Mouse (Mus musculus): ENCODE measurements at regions not wholly inside any gene's neighbourhood (a gene's known extent, or its start where the extent isn't known, plus 50 kb on each side); places are given as distances from the start of the nearest gene placed in this dataset.

DNA sequence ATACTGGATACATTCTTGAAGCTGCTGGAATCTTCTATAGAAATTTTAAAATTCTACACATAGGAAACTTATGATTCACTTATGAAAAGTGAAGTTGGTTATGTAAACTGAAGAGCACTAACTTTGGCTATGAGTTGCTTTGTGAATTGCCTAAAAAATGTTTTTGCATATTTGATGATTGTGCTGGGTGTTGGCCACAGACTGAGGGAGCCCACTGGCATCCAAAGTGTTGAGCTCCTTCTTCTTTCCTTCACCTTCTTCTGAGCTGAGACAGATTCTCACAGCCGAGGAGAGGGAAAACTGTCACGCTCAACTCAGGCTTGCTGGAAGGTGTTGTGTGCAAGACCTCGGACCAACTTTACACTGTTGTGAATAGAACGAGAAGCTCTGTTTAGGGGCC lies 243.7 kb downstream of the Gm10260 start:
- H3K27ac ChIP-seq (ENCODE audit: low read length) = no peak overlapping the region
- H3K36me3 ChIP-seq (ENCODE audit: control insufficient read depth, insufficient read depth, low read length) = no peaks in the 10 kb centered on the region
- H3K4me2 ChIP-seq (ENCODE audit: low read length) = no peak overlapping the region
- peaks cover 4% of the 10 kb centered on the region; the same call in 1 of the 2 replicates for H3K4me1 ChIP-seq (ENCODE audit: control insufficient read depth, insufficient read depth, low read length)
- no peaks in the 10 kb centered on the region for H3K9me3 ChIP-seq (replicated peaks; ENCODE audit: control insufficient read depth, low read length, poor library complexity, severe bottlenecking)
- no peaks in the 10 kb centered on the region for H3K27me3 ChIP-seq (ENCODE audit: control insufficient read depth, insufficient read depth, low read depth, low read length)
- no peak overlapping the region for H3K9ac ChIP-seq (ENCODE audit: low read depth, low read length)
- no peak for ATAC-seq
- H3K4me3 ChIP-seq (ENCODE audit: low read depth, low read length) = no peak overlapping the region
- WGBS = 96% methylated on average over 4 of the region's 4 CpGs

DNA sequence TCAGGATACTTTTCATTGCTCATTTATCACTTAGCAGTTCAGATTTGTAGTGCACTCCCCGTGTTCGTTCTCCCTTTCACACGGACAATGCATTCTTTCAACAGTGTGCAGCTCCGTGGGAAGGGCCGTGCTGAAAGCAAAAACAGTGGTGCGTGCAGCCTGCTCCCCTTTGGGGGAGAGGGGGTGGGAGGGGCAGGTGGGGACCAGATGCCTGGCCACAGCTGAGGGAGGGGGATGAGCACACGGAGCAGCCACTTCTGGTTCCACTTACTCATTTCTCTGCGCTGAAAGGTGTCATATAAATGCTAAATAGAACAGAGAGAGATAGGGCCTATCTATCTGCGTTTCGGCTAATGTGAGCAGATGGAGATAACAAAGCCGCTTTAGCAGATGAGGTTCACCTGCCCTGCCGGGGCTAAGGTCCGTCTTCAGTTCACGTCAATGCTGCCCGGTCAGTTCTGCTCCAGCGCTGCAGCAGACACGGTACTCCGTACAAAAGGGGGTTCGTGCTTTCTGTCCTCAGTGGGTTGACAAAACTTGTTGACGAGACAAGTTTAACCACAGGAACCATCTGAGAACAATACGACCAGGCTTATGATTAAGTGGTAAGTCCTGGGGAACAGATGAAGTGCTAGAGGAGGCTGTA lies 245.9 kb downstream of the Gm10260 start:
- Histone ChIP-seq H3K9ac (ENCODE audit: low read depth, low read length) (no peak overlapping the region), H3K4me3 (ENCODE audit: low read depth, low read length) (no peak overlapping the region), H3K27ac (ENCODE audit: low read length) (no peak overlapping the region), H3K4me1 (ENCODE audit: control insufficient read depth, insufficient read depth, low read length) (peaks cover 10% of the 10 kb centered on the region), H3K4me2 (ENCODE audit: low read length) (no peak overlapping the region), H3K9me3 (replicated peaks; ENCODE audit: control insufficient read depth, low read length, poor library complexity, severe bottlenecking) (no peaks in the 10 kb centered on the region), H3K27me3 (ENCODE audit: control insufficient read depth, insufficient read depth, low read depth, low read length) (no peaks in the 10 kb centered on the region), H3K36me3 (ENCODE audit: control insufficient read depth, insufficient read depth, low read length) (no peaks in the 10 kb centered on the region)
- ATAC-seq = no peak
- WGBS = 49% methylated on average over 21 of the region's 21 CpGs

- no peaks in the 10 kb centered on the region for H3K27me3 ChIP-seq (ENCODE audit: control insufficient read depth, insufficient read depth, low read depth, low read length)
- peaks cover 10% of the 10 kb centered on the region for H3K4me1 ChIP-seq (ENCODE audit: control insufficient read depth, insufficient read depth, low read length)
- no peak for ATAC-seq
- no peak overlapping the region for H3K4me2 ChIP-seq (ENCODE audit: low read length)
- WGBS = 82% methylated on average over 4 of the region's 4 CpGs
- no peak overlapping the region for H3K27ac ChIP-seq (ENCODE audit: low read length)
- no peaks in the 10 kb centered on the region for H3K36me3 ChIP-seq (ENCODE audit: control insufficient read depth, insufficient read depth, low read length)
- H3K9ac ChIP-seq (ENCODE audit: low read depth, low read length) = no peak overlapping the region
- no peaks in the 10 kb centered on the region for H3K9me3 ChIP-seq (replicated peaks; ENCODE audit: control insufficient read depth, low read length, poor library complexity, severe bottlenecking)
- no peak overlapping the region for H3K4me3 ChIP-seq (ENCODE audit: low read depth, low read length)
These were observed 247.9 kb downstream of the Gm10260 start for GRCm38 (mm10) chr13:97512521-97512920.

DNA sequence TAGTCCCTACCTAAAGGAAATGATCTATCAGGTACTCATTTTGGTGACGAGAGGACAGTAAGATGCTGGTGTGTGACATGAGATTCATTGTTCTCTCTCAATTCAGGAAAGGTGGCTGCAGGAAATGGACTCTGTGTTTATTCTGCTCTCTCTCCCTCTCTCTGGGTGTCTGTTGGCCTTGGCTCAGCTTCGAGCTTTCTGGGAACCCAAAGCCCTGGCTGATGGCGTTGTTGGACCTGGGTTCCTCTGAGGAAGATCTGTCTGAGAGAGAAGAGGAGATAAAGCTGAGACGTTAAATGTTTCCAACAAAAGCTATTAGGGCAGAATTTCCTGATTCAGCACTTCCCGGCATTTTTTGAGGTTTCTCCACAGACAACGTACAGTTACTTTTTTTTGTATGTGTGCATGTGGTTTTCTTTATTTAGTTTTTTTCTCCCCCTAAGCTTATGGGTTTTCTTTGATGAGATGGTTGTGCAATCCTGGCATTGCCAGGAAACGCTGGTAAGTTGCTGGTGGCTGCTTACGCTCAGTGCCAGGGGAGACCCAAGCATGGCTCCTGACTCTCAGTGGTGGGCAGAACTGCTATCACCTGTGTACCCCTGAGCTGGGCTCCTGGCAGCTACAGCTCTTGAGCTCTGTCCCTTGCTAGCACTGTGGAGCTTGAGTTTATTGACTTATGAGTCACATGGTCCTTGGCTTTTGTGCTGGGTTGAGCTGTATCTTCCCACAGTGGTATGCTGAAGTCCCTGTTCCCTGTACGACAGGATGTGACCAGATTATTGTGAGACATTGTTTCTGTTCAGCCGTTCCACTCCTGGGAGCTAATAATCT lies 249.8 kb downstream of the Gm10260 start:
- H3K4me2 ChIP-seq (ENCODE audit: low read length) = no peak overlapping the region
- no peaks in the 10 kb centered on the region for H3K27me3 ChIP-seq (ENCODE audit: control insufficient read depth, insufficient read depth, low read depth, low read length)
- H3K36me3 ChIP-seq (ENCODE audit: control insufficient read depth, insufficient read depth, low read length) = no peaks in the 10 kb centered on the region
- ATAC-seq = no peak
- H3K9me3 ChIP-seq (replicated peaks; ENCODE audit: control insufficient read depth, low read length, poor library complexity, severe bottlenecking) = no peaks in the 10 kb centered on the region
- no peak overlapping the region for H3K4me3 ChIP-seq (ENCODE audit: low read depth, low read length)
- peak overlapping the region; percentile 19; the same call in 1 of the 2 replicates for H3K27ac ChIP-seq (ENCODE audit: low read length)
- 68% methylated on average over 10 of the region's 10 CpGs for WGBS
- no peak overlapping the region for H3K9ac ChIP-seq (ENCODE audit: low read depth, low read length)
- peaks cover 10% of the 10 kb centered on the region for H3K4me1 ChIP-seq (ENCODE audit: control insufficient read depth, insufficient read depth, low read length)

GRCm38 (mm10) chr13:97504949-97505348 lies 255.5 kb downstream of the Gm10260 start:
- no peaks in the 10 kb centered on the region for H3K9me3 ChIP-seq (replicated peaks; ENCODE audit: control insufficient read depth, low read length, poor library complexity, severe bottlenecking)
- WGBS = 84% methylated on average over 5 of the region's 5 CpGs
- no peak overlapping the region for H3K9ac ChIP-seq (ENCODE audit: low read depth, low read length)
- no peak overlapping the region for H3K27ac ChIP-seq (ENCODE audit: low read length)
- ATAC-seq = no peak
- H3K27me3 ChIP-seq (ENCODE audit: control insufficient read depth, insufficient read depth, low read depth, low read length) = no peaks in the 10 kb centered on the region
- no peaks in the 10 kb centered on the region for H3K4me1 ChIP-seq (ENCODE audit: control insufficient read depth, insufficient read depth, low read length)
- no peak overlapping the region for H3K4me2 ChIP-seq (ENCODE audit: low read length)
- H3K36me3 ChIP-seq (ENCODE audit: control insufficient read depth, insufficient read depth, low read length) = no peaks in the 10 kb centered on the region
- no peak overlapping the region for H3K4me3 ChIP-seq (ENCODE audit: low read depth, low read length)

DNA sequence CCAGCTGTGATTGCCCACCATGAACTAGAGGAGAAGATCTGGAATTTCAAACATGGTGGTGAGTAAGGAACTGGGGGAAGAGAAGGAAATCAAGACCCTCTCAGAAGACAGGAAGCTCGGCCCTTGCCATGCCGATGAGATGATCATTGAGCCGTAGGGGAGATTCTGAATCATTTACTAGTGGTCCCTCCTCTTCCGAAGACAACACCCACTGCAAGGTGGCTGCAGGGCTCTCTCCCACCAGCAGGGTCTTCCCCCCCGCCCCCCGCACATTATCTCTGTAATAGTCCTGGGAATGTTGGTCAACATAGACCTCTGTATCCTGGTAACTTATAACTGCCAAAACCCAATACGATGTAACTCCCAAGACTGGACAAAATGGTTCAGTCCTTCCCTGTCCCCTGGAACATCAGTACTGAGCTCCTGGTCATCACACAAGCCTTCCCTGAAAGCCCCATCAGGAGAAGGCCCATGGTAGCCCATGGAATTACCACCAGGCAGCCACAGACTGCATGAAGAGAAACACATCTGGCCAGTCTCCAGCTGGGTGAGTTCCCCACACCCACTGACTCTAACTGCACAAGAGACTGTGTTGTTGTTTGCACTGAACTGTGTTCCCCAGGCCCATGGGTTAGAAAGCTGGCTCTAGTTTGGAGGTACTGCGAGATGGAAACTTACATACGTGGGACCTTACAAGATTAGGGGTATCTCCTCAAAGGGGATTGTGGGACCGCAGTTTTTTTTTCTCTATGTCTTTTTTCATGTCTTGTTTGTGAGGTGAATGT lies 256.3 kb downstream of the Gm10260 start:
- H3K36me3 ChIP-seq (ENCODE audit: control insufficient read depth, insufficient read depth, low read length) = no peaks in the 10 kb centered on the region
- no peak overlapping the region for H3K9ac ChIP-seq (ENCODE audit: low read depth, low read length)
- ATAC-seq = no peak
- no peaks in the 10 kb centered on the region for H3K4me1 ChIP-seq (ENCODE audit: control insufficient read depth, insufficient read depth, low read length)
- no peak overlapping the region for H3K4me2 ChIP-seq (ENCODE audit: low read length)
- no peaks in the 10 kb centered on the region for H3K27me3 ChIP-seq (ENCODE audit: control insufficient read depth, insufficient read depth, low read depth, low read length)
- no peak overlapping the region for H3K4me3 ChIP-seq (ENCODE audit: low read depth, low read length)
- WGBS = 95% methylated on average over 10 of the region's 10 CpGs
- H3K27ac ChIP-seq (ENCODE audit: low read length) = no peak overlapping the region
- no peaks in the 10 kb centered on the region for H3K9me3 ChIP-seq (replicated peaks; ENCODE audit: control insufficient read depth, low read length, poor library complexity, severe bottlenecking)

DNA sequence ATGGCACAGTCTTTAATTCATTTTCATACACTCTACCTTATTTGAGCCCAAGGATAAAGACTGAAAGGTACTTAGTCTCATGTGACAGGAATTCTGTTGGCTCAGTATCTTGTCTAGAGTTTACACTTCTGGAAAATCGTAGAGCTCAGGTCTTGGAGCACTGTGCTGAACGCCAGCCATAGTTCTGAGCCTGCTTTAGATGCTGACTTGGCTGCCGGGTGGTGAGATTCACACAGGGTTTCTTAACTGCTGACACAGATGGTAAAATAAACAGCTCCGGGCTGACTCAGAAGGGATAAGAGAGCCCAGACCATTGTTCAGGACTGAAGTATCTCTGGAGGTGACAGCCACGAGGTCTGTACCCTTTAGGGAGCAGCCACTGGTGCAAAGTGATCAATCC lies 257.0 kb downstream of the Gm10260 start:
- no peak overlapping the region for H3K9ac ChIP-seq (ENCODE audit: low read depth, low read length)
- H3K27me3 ChIP-seq (ENCODE audit: control insufficient read depth, insufficient read depth, low read depth, low read length) = no peaks in the 10 kb centered on the region
- no peaks in the 10 kb centered on the region for H3K4me1 ChIP-seq (ENCODE audit: control insufficient read depth, insufficient read depth, low read length)
- H3K36me3 ChIP-seq (ENCODE audit: control insufficient read depth, insufficient read depth, low read length) = no peaks in the 10 kb centered on the region
- H3K9me3 ChIP-seq (replicated peaks; ENCODE audit: control insufficient read depth, low read length, poor library complexity, severe bottlenecking) = no peaks in the 10 kb centered on the region
- no peak overlapping the region for H3K27ac ChIP-seq (ENCODE audit: low read length)
- 86% methylated on average over 5 of the region's 5 CpGs for WGBS
- H3K4me2 ChIP-seq (ENCODE audit: low read length) = no peak overlapping the region
- no peak overlapping the region for H3K4me3 ChIP-seq (ENCODE audit: low read depth, low read length)
- ATAC-seq = no peak

GRCm38 (mm10) chr13:97500155-97500554 lies 259.2 kb downstream of the Enc1 start:
- Histone ChIP-seq H3K27me3 (ENCODE audit: control insufficient read depth, insufficient read depth, low read depth, low read length) (no peaks in the 10 kb centered on the region), H3K4me1 (ENCODE audit: control insufficient read depth, insufficient read depth, low read length) (no peaks in the 10 kb centered on the region), H3K27ac (ENCODE audit: low read length) (no peak overlapping the region), H3K9ac (ENCODE audit: low read depth, low read length) (no peak overlapping the region), H3K4me2 (ENCODE audit: low read length) (no peak overlapping the region), H3K4me3 (ENCODE audit: low read depth, low read length) (no peak overlapping the region), H3K36me3 (ENCODE audit: control insufficient read depth, insufficient read depth, low read length) (no peaks in the 10 kb centered on the region), H3K9me3 (replicated peaks; ENCODE audit: control insufficient read depth, low read length, poor library complexity, severe bottlenecking) (no peaks in the 10 kb centered on the region)
- WGBS = 91% methylated on average over 8 of the region's 8 CpGs
- no peak for ATAC-seq

DNA sequence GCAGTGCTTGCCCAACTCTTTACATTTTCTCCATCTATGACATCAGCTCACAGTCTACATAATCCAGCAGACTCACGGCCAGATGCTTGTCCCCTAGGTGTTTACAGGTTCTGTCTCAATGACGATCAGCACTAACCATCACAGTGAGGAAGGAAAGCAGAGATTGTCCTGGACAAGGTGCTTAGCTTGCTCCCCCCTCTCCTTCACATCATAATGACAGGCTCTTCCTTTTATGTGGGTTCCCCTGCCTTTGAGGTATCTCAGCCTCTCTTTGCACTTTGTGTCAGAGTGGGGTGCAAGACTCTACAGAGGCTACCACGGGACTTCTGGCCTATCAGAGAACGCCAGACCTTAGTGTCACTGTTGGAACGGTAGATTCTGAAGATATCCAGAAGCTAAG lies 258.1 kb downstream of the Enc1 start:
- 93% methylated on average over 5 of the region's 5 CpGs for WGBS
- H3K9me3 ChIP-seq (replicated peaks; ENCODE audit: control insufficient read depth, low read length, poor library complexity, severe bottlenecking) = no peaks in the 10 kb centered on the region
- ATAC-seq = no peak
- H3K27ac ChIP-seq (ENCODE audit: low read length) = no peak overlapping the region
- H3K4me3 ChIP-seq (ENCODE audit: low read depth, low read length) = no peak overlapping the region
- H3K9ac ChIP-seq (ENCODE audit: low read depth, low read length) = no peak overlapping the region
- no peak overlapping the region for H3K4me2 ChIP-seq (ENCODE audit: low read length)
- no peaks in the 10 kb centered on the region for H3K27me3 ChIP-seq (ENCODE audit: control insufficient read depth, insufficient read depth, low read depth, low read length)
- H3K36me3 ChIP-seq (ENCODE audit: control insufficient read depth, insufficient read depth, low read length) = no peaks in the 10 kb centered on the region
- no peaks in the 10 kb centered on the region for H3K4me1 ChIP-seq (ENCODE audit: control insufficient read depth, insufficient read depth, low read length)

Data from midbrain, embryonic 16.5 days (tissue).